Mouse (Mus musculus) frontal cortex, postnatal 36 days (tissue): Measurements from ENCODE around the gene Dnajb3.
"Not testable (repeated sequence)": the region's sequence is repeated elsewhere in the genome, so short reads cannot be mapped to it uniquely, and the experiment has no call there.

Source experiments
- DNase-seq, 2 experiments: peaks; one replicate each; pipeline ENCODE4 v3.0.0; 2022; ENCODE audit warnings: low spot score in 2 of 2

Dnajb3 gene

DNA sequence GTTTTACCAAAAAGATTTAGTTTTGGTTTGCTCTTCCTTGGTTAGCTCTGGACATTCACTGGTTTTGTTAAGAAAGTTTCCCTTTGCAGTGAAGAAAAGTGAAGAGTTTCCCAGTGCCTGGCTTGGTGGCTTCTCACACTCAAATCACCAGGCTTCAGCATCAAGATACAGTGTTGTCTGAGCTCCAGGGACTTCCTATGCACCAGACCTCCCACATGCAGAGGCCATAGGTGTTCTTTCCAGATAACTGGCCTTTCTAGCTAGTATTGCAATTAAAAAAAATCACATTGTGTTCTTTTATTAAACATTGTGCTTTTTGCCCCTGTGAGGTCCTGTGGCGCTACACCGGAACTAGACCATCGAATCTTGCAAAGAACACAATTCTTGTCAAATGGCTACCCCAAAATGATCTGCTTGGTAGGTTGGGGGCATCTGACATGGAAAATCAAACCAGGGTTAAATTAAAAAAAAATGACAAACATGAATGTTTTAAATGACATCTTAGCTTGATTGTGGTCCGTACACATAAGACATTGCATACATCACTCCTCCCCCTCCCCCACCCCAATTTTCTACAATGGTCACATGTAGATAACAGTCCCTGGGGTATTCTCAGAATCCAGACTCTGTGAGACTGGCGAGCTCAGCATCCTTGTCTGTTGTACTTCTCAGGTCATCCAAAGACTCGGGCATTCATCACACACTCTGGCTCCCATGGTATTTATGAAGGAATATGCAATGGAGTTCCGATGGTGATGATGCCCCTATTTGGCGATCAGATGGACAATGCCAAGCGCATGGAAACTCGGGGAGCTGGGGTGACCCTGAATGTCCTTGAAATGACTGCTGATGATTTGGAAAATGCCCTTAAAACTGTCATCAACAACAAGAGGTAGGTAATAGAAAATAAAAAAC lies 10.1 kb upstream of the Dnajb3 start:
- DNase-seq, result no peak

DNA sequence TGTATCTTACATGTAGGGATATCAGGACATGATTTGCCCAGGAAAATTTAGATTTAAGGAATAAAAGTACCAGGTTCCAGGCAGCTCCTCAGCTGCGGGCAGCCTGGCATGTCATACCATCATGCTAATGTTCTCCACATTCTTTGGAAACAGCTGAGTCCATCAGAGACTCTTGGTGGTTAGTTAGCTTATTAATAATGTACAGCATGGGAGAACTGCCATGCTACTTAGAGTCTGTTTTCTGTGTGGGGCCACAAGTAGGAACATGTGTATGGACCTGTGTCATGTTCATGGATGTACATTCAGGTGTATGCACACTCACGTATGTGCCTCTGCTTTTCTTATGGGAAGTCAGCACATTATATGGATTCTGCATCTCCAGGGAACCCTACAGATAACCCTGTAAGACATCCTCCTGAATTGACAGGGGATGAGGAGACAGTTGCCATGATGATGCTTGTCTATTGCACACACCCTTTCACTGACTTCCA lies 8.9 kb upstream of the Dnajb3 start:
- DNase-seq, result no peak

DNA sequence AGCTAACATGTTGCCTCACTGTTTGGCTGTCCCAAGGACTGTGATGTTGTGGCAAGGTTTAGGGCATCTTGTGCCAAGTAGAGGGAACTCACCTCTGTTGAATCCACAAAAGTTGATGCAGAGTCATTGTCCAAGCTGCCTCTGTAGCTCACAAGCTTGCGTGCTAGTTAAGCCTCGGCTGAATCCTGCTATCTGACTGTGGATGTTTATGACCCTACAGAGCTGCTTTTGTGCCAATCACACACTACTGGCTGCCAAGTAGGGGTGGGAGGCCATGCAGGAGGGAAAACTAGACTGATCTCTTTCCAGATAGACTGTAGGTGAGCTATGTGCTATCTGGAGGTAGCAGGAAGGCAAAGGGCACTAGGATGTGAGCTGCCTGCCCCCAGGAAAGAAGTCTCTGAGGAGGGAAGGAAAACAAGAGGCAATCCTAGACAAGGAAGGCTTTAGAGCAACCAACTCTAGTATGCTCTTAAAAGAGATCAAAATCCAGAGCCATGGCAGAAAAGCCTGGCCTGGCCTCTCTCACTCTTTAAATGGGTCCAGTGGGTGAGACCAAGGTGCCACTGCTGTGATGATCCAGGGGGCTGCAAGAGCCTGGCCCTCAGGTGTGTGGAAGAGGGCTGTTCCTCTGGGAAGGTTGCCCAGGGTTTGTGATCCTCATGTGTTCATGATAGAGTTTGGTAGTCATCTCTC lies 8.3 kb upstream of the Dnajb3 start:
- no peak for DNase-seq

DNA sequence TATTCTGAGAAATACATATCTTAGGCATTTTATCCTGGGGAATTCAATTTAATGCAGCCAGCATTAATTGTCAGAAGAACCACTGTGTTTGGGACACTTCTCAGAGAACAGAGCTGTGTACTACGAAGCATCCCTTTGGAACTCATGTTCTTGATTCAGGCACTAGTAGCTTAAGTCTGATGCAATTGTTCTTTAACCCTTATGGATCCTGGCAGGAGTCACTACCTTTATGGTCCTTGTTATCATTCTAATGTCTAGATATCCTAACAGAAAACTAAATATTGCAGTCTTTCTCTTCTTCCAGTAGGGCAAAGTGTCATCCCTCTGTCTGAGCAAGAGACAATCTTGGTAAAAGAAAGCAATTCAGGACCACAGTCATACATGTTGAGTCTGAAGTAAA lies 7.5 kb upstream of the Dnajb3 start:
- no peak for DNase-seq

DNA sequence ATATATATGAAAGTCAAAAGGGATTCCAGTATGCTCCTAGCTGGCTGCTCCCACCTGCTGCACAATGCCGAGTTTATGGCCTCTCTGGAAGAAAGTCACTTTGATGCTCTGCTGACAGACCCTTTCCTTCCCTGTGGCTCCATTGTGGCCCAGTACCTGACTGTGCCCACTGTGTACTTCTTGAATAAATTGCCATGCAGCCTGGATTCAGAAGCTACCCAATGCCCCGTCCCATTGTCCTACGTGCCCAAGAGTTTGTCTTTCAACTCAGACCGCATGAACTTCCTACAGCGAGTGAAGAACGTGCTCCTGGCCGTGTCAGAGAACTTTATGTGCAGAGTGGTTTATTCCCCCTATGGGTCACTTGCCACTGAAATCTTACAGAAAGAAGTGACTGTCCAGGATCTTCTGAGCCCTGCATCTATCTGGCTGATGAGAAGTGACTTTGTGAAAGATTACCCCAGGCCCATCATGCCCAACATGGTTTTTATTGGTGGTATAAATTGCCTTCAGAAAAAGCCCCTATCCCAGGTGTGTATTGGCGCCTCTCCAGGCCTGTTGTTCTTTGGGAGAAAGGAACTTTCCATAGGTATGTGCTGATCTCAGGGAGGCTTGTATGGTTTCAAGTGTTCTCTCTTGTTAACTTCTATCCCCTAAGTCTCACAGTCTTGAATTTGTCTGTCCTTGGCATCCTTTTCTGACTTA lies 6.9 kb upstream of the Dnajb3 start:
- DNase-seq, result no peak

DNA sequence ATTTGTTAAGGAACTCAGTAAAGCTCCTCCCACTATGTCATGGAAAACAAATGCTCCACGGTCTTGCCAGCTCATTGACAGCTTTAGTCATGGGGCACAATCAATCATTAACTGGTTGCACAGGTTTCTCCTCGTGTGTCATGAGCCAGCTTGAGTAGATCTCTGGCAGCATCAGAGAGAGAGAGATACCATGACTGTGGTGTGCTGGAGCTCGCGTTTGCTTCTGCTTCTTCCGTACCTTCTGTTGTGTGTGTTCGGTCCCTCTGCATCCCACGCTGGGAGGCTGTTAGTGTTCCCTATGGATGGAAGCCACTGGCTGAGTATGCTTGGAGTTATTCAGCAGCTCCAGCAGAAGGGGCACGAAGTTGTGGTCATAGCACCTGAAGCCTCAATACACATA lies 6.2 kb upstream of the Dnajb3 start, which contains the start of gene Ugt1a1:
Gene Ugt1a1 (plus strand): TSS at position 148 of the 400 bp plus-strand sequence.
- no peak for DNase-seq

DNA sequence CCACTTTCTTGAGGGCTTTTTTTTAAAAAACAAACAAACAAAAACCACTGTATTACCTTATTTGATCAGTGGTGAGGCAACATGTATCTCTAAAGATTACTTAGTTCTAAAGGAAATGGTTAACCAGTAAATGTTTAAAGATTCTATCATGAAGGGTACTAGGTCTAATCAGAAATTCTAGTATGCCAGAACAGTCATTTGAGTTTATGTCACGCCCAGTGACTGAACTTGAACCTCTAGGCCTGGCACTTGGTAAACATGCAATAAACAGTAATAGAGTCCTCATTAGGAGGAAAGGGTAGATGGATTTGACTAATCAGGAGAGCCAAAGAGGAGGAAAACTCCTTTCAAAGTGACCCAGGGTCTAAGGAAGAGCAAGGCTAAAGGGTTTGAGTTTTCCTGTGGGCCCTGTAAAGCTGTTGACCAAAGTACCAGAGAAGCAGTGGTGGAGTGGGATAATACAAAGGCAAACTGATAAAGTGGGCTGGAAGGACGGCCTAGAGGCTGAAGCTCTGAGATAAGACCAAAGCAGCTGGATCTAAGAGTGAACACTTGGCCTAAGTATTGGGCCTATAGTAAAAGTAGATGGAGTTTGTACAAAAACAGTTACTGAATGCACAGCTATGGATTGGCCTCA lies 1.4 kb upstream of the Dnajb3 start:
- DNase-seq, result no peak

DNA sequence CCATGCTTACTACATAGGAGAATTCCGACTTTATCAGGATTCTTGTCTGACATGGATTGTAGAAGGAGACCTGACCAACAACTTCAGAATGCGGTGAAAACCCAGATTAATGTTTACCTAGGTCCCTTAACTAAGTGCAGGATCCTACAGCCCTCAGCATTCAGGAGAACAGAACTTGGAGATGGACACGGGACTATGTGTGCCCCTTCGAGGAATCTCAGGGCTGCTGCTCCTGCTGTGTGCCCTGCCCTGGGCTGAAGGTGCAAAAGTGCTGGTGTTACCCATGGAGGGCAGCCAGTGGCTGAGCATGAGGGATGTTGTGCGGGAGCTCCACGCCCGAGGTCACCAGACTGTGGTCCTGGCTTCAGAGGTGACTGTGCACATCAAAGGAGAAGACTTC lies 5.1 kb downstream of the Dnajb3 start, which contains the start of gene Ugt1a2:
Gene Ugt1a2 (plus strand): TSS at position 146 of the 400 bp plus-strand sequence.
- no peak for DNase-seq

DNA sequence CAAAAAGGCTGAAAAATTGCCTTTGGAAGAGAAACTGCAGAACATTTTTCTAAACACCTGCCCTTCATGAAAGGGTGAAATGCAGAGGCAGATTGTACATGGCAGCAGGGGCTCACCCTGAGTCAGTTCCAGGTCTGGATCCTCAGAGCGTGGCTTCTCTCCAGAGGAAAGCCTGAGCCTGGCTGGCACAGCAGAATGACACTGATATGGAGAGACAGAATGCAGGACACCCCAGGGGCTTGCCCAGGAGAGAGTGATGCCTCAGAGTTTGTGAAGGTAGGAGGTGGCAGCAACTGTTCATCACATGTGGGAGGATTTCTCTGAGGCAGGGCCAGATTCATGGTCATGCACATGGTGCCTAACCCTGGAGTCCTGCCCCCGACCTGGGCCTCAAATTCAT lies 5.6 kb downstream of the Dnajb3 start:
- no peak for DNase-seq

DNA sequence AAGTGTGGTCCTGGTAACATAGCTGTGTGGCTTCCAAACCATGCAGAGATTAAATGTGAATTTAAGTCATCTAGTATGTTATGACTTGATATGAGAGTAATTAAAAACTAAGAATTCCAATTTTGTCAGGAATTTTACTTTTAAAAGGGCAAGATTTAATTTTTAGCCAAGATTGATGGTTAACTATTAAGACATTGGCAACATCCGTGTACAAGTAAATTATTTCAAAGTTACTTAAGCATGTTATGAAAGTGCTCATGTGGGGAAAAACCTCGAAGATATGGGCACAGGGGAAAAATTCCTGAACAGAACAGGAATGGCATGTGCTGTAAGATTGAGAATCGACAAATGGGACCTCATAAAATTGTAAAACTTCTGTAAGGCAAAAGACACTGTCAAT lies 8.1 kb downstream of the Dnajb3 start:
- no peak for DNase-seq

DNA sequence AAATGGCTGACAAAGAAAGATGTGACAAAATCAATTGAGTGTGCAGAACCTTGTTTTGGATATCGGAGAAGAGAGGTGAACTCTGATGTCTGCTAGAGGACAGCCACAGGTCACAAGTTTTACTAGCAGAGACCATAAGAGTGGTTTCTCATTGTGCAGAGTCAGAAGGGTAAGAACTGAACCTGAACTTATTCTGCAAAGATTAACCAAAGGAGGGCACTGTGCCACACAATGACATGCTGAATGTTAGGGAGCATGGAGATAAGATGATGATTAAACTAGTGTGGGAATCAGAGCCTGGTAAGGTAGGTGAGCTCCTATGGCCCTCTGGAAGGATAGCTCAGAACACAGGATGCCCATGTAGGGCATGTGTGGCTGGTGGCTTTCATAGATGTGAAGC lies 9.9 kb downstream of the Dnajb3 start:
- no peak for DNase-seq

DNA sequence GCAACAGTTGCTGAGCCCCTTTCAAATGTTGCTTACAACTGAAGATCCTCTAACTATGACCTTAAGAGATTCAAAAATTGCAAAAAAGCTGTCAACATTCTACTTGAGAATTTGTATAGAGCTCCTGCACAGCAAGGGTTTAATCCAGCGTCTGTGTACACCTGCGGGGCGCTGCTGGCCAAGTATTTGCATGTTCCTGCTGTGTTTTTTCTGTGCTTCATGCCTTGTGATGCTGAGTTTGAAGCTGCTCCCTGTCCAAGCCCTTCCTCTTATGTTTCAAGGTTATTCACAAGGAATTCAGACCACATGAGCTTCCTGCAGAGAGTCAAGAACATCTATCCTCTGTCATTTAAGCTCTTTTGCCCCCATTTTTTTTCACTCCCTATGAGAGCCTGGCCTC lies 13.4 kb downstream of the Dnajb3 start:
- DNase-seq, result no peak

DNA sequence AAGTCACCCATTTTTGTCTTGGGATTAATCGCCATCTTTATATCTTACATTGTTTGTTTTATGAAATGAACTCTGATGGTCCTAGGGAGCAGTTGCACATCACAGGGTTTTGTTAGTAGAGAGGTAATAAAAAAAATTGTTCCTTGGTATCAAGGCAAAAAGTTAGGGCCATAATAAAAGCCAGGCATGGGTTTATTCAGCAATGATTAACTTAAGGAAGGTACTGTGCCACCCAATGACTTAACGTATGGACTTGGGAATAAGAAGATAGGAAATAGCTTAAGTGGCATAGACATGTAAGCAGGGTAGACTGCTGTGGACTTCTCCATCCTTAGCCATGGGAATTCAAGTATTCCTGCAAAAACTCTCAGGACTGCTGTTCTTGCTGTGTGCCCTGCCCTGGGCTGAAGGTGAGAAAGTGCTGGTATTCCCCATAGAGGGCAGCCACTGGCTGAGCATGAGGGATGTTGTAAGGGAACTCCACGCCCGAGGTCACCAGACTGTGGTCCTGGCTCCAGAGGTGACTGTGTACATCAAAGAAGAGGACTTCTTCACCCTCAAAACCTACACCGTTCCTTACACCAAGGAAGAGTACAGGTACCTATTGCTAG lies 19.2 kb downstream of the Dnajb3 start:
- DNase-seq, result no peak

DNA sequence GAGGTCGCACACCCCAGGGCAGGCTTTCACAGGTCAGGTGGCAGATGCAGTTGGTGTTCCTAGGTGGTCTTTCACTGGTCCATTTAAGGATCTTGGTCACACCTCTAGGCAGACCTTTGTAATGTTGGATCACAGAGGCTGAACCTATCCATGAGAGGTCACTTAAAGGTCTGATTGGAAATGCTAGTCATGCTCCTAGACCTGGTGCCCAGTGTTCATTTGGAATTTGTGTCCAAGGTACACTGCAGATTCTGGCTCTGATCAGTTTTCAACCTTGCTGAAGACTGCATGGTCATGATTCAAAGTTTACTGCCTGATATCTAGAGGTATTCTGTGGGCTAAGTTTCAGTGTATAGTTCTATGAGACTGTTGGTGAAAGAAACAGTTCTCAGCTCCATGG lies 25.9 kb downstream of the Dnajb3 start:
- no peak for DNase-seq

DNA sequence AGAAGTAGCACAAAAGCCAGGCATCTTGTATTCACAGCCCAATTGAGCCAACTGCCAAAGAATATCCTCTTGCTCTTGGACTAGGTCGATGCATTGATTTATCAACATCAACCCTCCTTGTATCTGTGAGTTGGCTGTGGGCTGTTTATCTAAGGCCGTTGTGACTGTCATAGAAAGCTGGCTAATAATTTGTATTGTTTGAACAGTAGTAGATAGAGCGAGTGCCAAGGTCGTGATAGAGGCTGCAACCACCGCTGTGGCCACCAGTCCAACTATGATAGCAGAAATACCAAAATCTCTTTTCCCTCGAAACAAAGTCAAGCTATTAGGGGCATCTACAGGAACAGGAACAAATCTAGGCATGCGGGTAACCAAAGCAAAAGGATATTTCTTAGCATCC lies 33.4 kb downstream of the Dnajb3 start:
- DNase-seq, result not testable (repeated sequence)

DNA sequence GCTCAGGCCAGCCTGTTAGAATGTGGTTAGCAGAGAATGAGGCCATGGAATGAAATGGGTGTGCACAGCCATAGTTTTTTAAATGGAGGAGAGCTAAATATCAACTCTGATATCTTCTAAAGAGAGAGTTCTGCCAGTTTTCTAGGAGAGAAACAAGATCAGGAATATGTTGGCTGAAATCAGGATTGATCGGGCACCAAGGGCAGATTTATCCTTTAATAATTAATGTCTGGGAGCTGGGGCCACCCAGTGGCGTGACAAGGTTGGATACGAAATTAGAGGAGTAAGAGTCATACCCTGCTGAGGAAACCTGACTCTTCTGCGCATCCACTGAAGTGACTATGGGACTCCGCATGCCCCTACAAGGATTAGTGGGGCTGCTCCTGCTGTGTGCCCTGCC lies 39.9 kb downstream of the Dnajb3 start, which contains the start of gene Ugt1a5:
Gene Ugt1a5 (plus strand): TSS at position 302 of the 400 bp plus-strand sequence.
- DNase-seq, result no peak

DNA sequence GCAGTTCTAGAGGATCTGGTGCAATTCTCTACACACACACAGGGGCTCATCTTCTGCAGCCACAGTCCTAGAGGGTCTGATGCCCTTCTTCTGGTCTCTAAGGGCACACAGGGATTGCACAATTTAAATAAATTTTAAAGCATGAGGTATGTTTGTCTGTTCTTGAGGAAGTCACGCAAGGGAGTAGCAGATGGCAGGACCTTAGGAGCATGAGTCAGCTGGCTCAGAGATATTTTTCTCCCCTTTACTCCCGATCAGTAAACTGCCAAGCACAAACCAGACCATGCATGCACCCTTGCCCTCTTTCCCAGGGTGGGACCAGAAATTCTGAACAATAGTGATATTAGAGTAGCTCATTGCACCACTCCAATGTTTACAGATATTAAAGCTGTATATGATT lies 47.2 kb downstream of the Dnajb3 start:
- no peak for DNase-seq
